Mouse (Mus musculus) gastrocnemius, postnatal 10 days (tissue): Measurements from ENCODE around the gene Ltbr. TPM values are rescaled to one million over a fixed set of nuclear protein-coding genes. Genes with fewer than 3 reads are reported as not detected.

Source experiments
- DNase-seq: peaks from one replicate; pipeline ENCODE4 v3.0.0; 2021; ENCODE audit warnings: mixed read lengths
- long read RNA-seq, 2 experiments: library from polyadenylated mRNA; stranded (forward); transcript quantifications; one replicate each; pipeline ENCODE4 v2.0.0; 2021
- total RNA-seq, 2 experiments: library from RNA; stranded (reverse); gene quantifications; 2 replicates each; pipeline ENCODE4 v1.2.3; 2021

Ltbr gene
- total RNA-seq: 10 to 100 TPM; 34.0 to 36.1 TPM
- long read RNA-seq, experiment 1, transcript Ltbr-201 (10 exons, 2,107 nt): major isoform, 20 of 26 reads
- long read RNA-seq, experiment 1, partial matches to known transcripts: 4 of 26 reads
- long read RNA-seq, experiment 1, other reads (novel, unspliced or antisense): 2 of 26 reads
- long read RNA-seq, experiment 2, transcript Ltbr-201 (10 exons, 2,107 nt): major isoform, 23 of 31 reads
- long read RNA-seq, experiment 2, partial matches to known transcripts: 8 of 31 reads
- long read RNA-seq, experiment 2, other reads (novel, unspliced or antisense): 0 of 31 reads

DNA sequence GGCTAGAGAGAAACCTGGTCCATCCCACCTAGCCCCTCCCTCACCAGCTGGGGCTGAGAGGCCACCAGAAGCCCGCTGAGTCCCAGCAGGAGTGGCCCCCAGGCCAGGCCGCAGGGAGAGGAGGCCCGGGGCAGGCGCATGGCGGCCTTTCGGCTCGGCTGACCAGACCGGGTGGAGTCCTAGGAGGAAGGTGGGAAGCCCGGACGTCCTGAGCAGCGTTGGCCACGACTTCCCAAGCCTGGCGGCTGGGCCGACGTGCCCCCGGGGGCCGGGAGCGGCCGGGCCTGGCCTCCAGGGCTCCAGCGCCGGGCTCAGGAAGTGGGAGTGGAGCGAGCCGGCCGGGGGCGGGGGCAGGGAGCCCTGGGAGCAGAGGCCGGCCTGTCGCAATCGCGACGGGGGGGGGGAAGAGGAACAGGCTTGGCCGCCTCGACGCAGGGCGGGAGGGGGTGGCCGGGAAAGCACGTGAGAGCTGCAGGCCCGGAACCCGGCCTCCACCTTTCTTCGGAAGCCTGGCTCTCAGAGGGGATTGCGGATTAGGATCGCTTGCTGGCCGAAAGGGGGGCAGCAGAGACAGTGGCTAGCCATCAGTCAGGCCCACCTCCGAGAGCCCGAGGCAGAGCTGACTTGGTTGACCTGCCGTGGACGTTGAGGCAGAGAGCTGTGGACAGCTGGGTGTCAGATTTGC lies at the start of gene Ltbr:
Ltbr (minus strand) TSS at position 340 of the 685 bp plus-strand sequence.
- peak; percentile 88 for DNase-seq

DNA sequence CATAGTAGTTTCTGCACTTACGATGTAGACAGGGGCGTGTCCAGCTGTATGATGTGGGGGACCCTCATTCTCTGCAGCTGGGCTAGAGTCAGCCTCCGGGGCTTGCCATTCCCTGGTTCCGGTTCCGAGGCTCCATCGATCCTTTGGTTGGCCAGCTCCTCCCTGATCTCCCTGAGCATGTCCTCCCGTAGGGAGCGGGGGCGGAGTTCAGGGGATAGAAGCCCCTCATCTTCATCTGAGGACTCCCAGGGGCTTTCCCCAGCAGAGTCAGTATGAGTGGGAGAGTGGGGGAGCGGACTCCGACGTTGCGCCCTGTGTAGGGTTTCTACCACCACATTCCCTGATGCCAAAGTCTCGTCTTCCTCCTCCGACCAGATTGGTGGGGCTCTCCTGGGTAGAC lies 49.3 kb upstream of the Ltbr start:
- no peak for DNase-seq

DNA sequence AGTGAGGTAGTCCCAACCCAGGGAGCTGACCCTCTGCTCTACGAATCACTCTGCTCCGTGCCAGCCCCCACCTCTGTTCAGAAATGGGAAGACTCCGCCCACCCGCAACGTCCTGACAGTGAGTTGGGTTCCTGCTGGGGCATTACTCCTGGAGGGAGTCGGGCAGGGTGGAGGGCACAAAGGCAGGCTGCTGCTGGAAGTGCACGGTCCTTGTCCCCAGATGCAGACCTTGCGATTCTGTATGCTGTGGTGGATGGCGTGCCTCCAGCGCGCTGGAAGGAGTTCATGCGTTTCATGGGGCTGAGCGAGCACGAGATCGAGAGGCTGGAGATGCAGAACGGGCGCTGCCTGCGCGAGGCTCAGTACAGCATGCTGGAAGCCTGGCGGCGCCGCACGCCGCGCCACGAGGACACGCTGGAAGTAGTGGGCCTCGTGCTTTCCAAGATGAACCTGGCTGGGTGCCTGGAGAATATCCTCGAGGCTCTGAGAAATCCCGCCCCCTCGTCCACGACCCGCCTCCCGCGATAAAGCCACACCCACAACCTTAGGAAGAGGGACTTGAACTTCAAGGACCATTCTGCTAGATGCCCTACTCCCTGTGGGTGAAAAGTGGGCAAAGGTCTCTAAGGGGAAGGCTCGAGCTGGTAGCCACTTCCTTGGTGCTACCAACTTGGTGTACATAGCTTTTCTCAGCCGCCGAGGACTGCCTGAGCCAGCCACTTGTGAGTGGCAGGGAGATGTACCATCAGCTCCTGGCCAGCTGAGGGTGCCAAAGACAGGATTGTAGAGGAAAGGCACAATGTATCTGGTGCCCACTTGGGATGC lies 48.0 kb upstream of the Ltbr start:
- DNase-seq: peak; percentile 62

DNA sequence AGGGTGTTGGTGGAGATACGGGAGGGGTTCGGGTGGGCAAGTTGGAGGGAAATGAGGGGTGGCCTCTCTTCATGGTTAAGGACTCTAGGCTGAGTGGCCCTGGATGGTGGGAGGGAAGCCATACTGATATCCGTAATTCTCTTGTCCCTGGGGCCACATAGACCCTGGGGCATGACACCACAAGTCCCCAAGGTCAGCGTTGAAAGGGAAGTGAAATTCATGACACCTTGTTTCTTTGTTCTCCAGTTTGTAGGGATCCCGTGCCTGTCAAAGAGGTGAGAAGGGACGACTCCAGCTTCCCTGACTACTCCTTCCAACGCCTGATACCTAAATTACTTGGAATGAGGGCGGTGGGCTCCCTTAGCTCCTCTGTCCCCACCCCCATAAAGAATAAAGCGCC lies 47.2 kb upstream of the Ltbr start:
- DNase-seq: no peak

DNA sequence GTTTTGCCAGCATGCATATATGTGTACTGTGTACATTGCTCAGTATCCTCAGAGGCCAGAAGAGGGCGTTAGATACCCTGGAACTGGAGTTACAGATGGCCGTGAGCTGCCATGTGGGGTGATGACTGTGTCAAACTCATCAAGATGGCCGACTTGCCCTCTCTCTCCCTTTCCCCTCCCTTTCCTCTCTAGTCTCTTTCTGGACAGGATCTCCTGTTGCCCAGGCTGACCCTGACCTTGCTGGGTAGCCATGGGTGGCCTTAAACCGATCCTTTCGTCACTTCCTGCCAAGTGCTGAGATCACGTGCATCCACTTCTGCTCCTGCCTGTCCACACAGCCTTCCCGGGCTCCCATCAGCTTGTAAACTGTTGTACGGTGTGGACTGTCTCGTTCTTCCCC lies 46.3 kb upstream of the Ltbr start:
- DNase-seq: no peak

DNA sequence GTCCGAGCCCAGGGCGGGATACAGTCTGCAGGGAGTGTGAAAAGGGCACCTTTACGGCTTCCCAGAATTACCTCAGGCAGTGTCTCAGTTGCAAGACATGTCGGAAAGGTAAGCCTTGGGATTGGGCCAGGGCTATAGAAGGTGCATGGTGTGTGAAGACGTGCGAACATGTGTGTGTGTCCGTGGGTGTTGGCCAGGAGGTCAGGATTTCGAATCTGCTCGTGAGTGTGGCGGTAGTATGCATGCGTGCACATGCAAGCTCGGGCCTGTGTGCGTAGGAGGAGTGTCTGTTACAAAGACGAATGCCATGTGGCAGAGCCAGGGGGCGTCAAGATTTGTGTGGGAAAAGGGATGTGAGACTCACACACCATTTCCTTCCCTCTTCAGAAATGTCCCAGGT lies 43.6 kb upstream of the Ltbr start:
- no peak for DNase-seq

DNA sequence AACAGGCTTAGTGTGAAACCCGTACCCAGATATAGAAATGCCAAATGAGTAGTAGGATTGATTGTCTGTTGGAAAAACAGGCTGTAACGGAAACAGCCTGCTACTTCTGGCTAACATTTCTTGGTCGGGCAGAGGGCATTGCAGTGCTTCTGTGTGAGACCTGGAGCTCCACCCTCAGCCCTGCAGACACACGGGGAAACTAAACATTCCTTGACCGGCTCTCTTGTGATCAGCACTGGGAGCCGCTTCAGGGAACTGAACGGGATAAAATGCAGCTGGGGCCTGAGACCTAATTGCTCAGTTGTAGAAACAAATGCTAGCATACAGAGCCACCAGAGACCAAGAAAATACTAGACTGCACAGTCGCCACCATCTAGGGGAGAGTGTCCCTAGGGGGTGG lies 42.6 kb upstream of the Ltbr start:
- DNase-seq: no peak

DNA sequence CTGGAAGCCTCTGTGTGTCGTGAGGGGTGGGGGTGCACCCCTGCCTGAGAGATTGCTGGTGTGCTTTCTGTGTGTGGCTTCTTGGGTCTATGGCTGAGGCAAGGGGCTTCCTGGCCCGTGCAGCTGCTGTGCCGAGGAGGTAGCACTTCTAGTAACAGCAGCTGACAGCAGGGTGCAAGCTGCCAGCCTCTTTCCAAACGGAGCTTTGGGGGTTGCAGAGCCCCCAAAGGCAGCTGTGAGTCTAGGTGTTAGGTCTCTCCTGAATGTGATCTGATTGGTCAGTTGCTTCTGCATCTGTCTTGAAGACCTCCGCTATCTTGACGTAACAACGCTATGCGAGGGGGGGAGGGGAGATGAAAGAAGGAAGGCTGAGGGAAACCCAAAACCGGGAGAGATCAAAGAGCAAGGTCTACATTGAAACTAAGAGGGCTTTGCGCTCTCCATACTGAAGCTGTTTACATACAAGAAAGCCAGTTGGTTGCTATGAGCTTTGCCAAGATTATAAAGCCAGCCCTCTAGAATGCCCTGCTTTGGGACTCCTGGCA lies 41.6 kb upstream of the Ltbr start:
- no peak for DNase-seq

DNA sequence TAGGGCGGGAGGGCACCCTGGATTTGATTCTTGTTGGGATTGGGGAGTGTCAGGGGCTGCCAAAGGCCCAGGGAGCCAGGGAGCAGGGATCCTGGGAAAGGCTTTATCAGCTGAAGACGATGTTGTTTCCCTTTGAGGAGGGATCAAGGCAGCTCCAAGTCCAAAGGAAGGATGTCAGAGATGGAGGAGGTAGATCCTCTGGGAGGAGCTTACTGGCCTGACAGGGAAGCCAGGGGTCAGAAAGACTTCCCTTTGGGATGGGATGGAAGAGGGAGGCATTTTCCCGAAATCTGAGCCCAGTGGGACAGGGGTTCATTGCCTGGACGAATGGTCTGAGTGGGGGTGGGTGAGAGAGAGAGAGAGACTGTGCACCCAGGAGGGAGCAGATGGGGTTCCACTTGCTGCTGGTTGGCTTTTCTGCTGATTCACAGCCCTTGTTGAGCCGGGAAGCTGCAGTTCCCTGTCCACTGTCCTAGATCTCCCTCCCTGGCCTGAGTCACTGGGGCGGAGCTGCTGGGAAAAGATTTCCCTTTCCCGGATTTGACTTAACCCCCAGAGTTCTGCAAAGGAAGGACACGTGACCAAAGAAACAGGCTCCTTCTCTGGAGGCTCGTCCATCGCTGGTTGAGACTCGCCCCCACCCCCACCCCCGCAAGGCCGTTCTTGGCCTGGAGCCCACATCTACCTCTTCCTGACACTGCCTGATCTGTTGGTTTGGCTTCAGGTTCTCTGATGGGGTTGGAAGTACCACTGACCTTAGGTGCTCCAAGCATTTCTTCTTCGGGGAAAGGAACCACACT lies 40.9 kb upstream of the Ltbr start:
- DNase-seq: peak; percentile 58

DNA sequence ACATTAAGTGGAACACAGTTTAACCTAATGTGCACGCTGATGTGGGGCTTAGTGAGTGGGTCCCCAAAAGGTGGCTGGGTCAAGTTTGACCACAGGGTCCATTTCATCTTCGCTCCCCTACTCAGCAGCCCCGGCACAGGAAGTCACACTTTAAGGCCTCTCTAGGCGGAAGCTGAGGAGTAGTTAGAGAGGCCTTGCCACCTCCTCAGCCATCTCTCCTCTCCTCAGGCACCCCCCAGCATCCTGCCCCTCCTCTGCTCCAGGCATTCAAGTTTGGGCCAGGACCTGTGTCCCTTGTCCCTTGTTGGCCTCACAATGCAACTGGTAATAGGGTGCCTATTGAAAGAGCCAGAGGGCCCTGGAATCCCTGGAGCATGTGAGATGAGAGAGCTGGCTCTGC lies 40.0 kb upstream of the Ltbr start:
- no peak for DNase-seq

DNA sequence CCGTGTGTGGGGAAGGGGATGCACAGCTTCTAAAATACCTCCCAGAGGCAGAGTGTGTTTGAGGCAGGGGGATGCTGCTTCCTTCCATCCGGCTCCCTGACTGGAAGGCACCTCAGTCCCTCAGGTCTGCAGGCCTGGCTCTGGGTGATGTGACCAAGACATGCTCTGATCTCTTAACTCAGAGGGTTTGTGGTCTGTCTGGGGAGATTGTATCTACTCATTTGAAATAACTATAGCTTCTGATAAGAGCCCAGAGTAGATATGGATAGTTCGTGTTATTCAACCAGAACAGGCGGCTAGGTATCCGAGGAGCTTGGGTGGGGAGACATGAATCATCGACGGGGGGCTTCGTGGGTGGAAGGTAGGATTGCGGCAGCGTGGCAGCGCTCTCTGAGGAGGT lies 39.5 kb upstream of the Ltbr start:
- no peak for DNase-seq

DNA sequence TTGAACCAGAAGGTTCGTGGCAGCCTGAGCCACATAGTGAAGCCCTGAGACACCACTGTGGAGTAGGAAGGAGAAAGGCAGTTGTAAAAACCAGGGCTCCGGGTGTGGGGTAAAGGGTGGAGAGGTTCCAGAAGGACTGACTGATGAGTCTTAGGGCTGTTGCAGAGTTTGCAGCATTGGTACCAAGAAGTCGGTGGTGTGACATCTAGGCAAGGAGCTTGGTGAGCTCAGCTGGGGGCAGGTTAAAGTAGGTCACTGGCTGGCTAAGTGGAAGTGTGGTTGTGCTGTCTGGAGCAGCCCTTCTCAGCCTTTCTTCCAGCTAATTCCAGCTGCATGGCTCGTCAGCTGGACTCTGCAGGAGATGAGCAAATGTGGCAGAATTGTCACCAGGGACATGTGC lies 39.1 kb upstream of the Ltbr start:
- no peak for DNase-seq

DNA sequence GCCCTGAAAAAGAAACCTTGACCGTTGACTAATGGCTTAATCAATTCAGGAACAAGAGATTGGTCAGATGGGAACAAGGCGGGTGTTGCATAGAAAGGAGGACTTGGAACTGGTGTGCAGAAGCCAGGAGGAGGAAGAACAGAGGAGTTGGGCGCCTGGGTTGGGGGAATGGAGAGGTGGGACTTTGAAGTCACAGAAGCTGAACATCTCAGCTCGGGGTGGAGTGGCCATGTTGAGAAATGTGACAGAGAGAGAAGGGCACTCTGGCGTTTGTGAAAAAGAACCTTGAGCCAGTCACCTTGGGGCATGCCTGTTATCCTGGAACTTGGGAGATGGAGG lies 38.3 kb upstream of the Ltbr start:
- no peak for DNase-seq

DNA sequence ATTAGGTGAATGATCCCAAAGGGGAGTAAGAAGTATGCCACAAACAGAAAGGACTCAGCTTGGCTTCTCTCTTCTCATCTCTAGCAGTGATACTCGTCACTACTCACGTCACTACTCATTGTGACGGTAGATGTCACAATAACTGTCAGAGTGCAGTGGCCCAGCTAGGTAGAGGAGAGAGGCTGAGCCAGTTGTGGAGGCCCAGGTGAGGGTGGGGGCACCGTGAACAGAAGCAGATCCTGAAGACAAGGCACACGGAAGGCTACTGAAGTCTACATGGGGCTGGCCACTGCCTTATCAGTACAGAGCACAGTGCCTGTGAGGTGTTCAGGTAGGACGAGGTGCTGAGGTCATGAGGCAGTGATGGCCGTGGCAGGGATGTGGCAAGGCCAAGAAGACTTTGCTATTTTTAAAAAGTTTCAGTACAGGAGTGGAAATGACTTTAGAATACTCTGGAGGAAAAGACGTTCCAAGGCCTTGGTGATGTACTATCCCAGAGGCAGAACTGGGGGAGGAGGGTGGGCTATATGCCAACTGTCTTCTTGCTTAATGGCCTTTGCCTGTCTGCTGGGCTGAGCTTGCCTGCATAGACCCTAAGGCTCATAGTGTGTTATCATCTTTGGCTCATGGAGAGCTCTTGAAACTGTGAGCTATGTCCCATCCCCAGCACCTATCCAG lies 37.8 kb upstream of the Ltbr start:
- DNase-seq: no peak

DNA sequence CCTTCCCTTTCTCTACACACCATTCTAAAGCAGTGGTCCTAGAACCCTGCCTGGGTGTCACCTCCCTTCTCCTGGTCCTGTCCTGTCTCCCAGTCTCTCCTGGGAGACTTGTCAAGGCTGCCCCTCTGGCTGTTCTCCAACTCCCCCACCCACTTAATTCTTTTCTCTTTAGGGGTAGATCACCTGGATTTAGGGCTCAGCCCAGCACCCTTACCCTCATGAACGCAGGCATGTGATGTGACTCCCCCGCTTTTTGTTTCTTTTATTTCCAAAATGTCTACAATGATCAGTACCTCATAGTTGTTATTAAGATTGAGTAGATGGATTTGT lies 37.3 kb upstream of the Ltbr start:
- no peak for DNase-seq

DNA sequence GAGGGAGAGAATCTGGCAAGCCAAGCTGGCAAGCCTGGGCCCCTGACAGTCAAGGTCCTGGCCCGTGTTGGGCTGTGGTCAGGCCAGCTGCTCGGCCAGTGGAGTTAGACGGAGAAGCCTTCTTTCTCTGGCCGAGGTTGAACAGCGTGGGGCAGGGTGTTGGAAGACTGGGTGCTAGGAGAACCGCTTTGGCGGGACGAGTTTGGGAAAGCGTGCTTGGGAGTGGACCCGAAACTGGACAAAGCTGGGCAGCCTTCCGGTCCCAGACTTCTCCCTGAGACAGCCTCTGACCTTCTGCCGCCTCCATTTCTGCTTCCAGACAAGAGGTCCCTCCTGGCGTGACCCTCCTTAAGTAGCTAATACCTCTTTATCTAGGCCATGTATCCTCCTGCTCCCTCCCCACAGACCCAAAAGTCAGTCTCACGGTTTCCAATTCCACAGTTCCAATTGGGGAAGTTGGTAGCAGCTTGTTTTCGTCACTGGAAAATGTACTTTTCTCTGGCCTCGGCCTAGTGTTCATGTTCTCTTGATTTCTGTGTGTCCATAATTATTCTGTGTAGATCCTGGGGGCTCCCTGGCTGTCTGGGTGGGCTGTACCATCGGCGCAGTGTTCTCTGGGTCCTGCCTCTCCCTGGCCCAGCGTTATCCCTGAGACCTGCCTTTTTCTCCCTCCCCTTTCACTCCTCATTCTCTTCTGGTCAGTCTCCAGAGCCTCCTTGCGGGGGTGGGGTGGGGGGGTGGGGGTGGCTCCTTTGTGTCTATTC lies 36.7 kb upstream of the Ltbr start:
- peak; percentile 71 for DNase-seq

DNA sequence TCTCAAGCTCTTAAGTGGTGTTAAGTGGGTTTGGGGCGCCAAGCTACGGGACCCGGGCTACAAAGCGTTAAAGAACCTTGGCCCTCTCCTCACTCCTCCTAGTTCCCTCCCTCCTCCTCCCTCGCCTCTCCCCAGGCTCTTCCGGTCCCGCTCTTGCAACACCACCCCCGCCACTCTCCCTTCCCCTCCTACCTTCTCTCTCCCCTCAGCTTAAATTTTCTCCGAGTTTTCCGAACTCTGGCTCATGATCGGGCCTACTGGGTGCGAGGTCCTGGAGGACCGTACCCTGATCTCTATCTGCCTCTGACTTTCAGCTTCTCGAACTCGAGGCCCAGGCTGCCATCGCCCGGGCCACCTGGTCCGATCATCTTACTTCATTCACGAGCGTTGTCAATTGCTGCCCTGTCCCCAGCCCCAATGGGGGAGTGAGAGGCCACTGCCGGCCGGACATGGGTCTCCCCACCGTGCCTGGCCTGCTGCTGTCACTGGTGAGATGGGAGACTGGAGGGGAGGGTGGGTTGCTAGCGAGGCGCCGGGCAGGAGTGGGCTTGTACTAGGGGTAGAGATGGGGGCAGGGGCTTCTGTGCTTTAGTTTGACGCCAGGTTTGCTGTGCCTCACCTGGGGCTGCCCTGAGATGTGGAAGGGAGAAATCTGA lies 36.0 kb upstream of the Ltbr start:
- peak; percentile 52 for DNase-seq

DNA sequence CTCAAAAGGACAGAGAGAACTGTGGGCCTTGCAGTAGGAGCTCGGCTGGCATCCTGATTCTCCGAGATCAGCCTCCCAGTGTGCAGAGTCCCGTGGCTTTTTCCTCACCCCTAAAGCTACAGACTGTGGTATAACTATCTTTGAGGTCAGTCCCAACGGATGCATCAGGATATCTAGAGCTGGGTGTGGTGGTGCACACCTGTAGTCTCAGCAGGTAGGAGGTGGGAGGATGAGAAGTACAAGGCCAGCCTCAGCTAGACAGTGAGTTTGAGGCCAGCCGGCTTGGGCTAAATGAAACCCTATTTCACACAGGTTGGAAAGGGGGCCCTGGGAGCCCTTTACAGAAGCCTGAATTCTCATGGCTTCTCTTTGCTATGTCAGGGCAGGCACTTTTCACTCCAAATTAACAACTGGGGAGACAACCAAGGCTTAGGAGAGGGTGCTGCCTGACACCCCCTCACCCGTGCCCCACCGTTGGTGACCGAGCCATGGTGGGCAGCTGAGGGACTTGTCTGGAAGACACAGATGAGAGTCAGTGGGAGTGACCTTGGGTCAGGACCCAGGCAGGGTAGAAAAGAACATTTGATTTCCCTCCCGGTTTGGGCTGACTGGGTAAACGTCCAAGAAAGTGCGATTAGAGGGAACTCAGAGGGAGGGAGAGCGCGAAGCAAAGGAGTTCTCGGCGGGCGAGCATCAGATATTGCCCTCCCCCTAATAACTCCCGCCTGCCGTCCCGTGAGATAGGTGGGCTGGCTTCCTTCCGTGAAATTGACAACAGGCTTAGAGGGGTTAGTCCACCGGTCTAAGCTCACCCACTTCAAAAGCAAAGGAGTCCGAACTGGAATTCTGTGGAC lies 35.3 kb upstream of the Ltbr start, which contains the start of gene Tnfrsf1a:
Tnfrsf1a (plus strand) TSS at position 642 of the 854 bp plus-strand sequence.
- no peak for DNase-seq

DNA sequence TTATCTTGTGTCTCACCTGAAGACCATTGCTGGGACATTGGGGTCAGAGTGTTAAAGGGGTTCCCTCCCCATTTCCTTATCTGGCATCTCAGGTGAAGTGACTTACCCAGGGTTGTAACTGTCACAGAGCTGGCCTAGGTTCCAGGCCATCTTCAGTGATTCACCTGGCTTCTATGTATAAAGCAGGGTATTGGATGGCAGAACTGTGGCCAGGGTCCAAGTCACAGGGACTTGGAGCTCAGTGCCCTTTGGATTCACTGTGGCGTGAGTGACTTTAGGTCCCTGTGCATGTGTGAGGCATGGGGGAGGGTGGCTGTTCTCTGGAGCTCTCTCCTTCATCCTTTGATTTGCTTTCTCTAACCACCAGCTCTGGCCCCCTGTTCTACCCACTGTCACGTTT lies 32.3 kb upstream of the Ltbr start:
- no peak for DNase-seq
